Mouse (Mus musculus): ENCODE data around the gene Atp5e.

DNA sequence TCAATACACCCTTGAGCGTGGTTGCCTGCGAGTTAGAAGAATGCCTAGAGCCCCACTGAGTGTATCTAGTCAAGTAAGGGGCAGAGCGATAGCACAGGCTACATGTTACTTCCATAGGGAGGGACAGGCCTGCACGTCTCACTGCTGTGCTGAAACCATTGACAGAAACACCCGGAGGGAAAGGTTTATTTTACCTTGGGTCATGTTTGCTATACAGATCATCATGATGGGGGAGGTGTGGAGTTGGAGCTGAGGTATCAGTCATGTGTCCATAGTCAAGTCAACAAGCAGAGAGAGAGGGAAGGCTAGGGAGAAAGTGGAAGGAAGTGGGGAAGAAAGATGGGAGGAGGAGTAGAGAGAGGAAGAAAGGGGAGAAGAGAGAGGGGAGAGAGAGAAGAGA is 23.1 kb upstream of the Atp5e start:
- no peak for TF ChIP-seq CTCF (conservative IDR thresholded peaks at IDR 0.05; ENCODE audit: insufficient read depth, insufficient read length, low read depth, low read length)
- TF ChIP-seq POLR2A (IDR thresholded peaks at IDR 0.05; ENCODE audit: low read depth, low read length), result no peak

Data from kidney, adult 2 months (tissue).